Mouse (Mus musculus) testis, postnatal 14 days (tissue): Measurements from ENCODE around the gene Vmn1r13.
"Not testable (repeated sequence)": the region's sequence is repeated elsewhere in the genome, so short reads cannot be mapped to it uniquely, and the experiment has no call there.

Source experiments
- DNase-seq: peaks from one replicate; pipeline ENCODE4 v3.0.0; 2021; ENCODE audit warnings: low spot score

The Vmn1r13 gene

DNA sequence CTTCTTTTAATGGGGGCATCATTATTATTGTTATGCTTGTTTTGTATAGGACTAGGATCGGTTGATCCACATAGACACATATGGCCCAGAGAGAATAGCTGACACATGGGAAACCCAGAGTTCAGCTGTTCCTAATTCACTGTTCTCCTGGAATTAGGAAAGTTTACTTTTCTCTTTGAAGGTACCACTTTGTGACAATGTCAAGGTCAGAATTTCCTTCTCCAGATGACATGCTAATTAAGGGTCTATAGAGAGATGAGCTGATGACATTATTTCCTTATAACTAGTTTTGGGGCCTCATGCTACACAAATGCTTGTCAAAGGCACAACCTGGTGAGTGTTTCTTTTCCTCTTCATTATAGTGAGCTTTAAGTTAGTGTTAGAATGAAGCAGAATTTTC lies at the start of gene Vmn1r13:
Vmn1r13 (plus strand) TSS at position 301 of the 400 bp plus-strand sequence.
- DNase-seq: not testable (repeated sequence)

DNA sequence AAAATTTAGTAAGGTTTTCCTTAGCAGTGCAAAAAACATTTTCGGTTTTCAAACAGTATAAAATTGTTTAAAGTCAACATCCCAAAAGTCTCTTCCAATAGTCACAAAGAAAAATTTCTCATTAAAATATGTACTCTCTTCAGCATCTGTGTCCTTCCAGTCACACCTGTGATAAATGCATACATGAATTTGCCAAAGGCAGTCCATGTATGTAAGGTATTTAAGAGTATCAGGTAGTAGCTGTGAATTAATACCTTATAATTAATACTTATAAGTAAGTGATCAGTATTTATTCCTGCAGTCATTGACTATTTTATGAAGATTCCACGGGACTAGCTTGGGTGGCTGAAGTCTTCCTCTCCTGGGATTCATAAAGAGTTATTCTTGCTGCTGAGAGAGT lies 46.5 kb upstream of the Vmn1r13 start, which contains the start of gene Vmn1r12:
Vmn1r12 (plus strand) TSS at position 301 of the 400 bp plus-strand sequence.
- DNase-seq: no peak

DNA sequence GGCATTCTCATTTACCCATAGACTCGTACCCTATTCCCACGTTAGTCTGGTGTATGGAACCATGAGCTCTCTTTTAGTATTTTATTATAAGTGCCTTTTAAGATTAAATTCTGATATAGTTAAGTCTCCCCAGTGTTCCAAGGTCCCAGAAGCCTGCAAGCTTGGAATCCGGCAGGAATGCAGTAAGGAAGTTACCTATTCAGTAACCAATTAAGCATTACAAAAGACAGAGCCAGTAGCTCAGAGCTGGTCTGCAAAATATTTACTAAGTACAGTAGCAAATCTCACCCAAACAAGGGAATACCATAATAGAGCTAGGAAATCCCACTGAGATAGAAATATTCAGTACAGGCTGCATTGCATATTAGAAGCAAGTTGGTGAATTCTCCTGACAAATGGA lies 13.1 kb upstream of the Vmn1r13 start:
- DNase-seq: not testable (repeated sequence)

DNA sequence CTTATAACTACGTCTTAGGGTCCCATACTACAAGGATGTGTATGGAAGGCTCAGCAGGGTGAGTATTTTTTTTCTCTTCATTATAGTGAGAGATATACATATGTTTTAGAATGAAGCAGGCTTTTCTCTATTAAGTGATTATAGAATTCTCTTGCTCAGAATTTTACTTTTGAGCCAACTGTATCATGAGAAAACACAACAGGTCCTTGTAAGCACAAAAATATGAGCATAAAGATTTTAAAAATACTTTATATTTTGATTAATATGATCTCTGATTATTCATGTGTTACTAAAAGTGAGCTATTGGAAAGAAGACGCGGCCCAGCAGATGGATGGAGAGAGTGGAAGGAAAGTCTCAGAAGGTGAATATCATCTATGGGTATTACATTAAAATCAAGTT lies 28.3 kb downstream of the Vmn1r13 start, which contains the start of gene Vmn1r14:
Vmn1r14 (plus strand) TSS at position 301 of the 400 bp plus-strand sequence.
- no peak for DNase-seq

- DNase-seq: no peak
Observed at GRCm38 (mm10) chr6:57257652-57258051, 54.6 kb downstream of the Vmn1r13 start, which contains the start of gene Vmn1r15. Gene Vmn1r15, plus strand, starts transcription at chr6:57257952.

DNA sequence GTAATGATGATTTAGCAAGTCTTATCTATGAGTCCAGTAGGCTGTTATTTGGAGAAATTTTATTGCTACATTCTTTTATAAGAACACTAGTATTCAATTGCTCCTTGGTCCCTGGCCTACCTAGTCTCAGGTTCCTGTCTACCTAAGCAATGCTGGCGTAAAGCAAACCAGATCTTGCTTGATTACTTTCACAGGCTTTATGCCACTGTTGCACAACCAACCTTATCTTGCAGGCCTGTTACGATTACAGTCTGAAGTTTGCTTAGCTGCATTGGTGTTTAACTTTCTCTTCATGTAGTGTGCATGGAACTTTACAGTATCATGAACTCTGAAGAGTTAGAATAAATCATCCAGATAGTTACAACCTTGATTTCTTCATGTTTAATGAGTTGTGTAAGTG lies 57.9 kb downstream of the Vmn1r13 start:
- no peak for DNase-seq
